Mouse (Mus musculus) mature B cell (primary cell): Measurements from ENCODE around the gene Rgl2.

ENCODE experiments used
- in situ Hi-C: fragments of 300-500 bp; cut with MboI; formaldehyde crosslinking; loops from 2 replicates; pipeline ENCODE4 v1.14.3; 2019

Gene Rgl2

DNA sequence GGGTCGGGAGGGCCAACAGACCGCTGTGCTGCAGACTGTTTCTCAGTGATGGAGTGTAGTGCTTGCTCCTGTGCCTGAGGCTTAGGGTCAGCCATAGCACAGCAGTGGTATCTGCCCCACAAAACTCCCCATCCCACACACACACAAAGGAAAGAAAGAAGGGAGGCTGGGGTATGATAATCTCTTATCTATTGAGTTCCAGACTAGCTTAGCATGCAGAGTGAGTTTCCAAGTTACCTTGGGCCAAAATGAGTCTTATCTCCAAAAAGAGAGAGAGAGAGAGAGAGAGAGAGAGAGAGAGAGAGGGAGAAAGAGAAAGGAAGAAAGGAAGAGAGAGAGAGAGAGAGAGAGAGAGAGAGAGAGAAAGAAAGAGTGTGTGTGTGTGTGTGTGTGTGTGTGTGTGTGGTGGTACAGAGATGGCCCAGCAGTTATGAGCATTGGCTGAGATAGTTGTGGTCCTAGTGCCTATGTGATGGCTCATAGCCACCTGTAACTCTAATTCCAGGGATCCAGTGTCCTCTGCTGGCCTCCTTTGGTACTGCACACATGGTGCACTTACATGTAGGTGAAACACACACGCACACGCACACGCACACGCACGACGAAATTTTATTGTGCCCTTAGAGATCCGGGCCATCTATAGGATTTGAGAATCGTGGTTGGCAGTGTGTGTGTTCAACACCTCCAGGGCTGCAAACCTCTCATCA lies 4.6 kb upstream of the Rgl2 start:
- in situ Hi-C loops, result no loop called here

GRCm38 (mm10) chr17:33925406-33926116 lies 3.8 kb upstream of the Rgl2 start:
- in situ Hi-C loops, result no loop called here

- in situ Hi-C loops, result no loop called here
These were observed 3.0 kb upstream of the Rgl2 start for GRCm38 (mm10) chr17:33926207-33926932.

GRCm38 (mm10) chr17:33928251-33928947 lies 944 bp upstream of the Rgl2 start:
- in situ Hi-C loops, result no loop called here

DNA sequence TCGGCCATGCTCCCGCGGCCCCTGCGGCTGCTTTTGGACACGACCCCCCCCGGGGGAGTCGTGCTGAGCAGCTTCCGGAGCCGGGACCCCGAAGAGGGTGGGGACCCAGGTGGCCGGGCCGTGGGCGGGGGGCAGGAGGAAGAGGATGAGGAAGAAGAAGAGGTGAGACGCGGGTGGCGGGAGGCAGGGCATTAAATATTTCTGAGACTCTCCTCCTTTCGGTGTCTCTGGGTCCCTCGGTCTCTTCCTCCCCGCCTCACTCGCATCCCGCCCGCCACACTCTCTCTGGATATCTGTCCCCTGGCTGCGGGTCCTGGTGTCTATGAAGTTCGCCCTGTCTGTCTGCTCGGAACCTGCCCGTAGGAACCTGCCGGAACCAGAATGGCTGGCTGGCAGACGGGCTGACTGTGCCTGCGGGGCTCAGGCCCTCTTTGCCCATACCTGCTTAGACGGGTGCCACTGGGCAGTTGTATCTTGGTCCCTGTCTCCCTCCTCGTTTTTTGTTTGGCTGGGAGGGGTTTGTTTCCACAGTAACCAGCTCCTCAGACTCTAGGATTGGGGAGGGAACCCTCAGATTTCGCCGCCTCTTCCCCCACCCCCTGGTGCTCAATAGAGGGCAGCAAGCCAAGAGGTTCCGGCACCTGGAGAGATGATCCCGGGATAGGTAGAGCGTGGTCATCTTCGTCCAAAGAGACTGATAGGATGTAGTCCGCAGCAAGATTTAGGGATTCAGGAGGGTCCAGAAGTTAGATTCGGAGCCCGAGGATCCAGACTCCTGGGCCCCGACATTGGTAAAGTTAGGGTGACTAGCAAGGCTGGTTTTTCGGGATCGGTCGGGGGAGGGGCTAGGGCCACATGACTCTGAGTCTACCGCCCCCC lies 1.2 kb downstream of the Rgl2 start:
- in situ Hi-C loops, result no loop called here

DNA sequence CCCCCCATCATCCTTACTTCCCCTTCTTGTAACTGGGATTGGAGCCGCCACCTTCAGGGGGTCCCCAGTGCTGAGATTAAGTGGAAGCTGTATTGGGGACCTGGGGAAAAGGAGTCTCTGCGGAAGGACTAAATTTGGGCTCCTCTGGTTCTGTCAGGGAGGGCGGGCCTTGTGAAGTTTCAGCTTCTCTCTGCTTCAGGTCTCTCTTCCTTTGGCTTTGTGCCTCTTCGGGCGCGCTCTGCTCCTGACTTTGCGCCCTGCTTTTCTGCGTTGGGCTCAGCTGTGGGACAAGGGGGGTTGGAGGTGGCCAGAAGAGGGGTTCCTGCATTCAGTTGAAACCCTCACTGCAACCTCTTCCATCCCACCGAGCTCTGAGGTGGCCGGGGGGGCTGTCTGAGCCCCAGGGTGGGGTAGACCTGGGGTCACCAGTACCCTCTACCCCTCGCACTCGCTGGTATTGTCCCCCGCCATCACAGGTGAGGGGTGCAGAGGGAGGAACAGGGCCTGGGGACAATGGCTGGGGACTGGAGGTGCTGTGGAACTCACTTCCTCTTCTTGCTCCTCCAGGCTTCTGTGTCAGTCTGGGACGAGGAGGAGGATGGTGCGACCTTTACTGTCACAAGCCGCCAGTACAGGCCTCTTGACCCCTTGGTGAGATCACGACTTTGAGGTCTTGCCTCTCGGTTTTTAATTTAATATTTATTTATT lies 2.0 kb downstream of the Rgl2 start:
- in situ Hi-C loops, result no loop called here

DNA sequence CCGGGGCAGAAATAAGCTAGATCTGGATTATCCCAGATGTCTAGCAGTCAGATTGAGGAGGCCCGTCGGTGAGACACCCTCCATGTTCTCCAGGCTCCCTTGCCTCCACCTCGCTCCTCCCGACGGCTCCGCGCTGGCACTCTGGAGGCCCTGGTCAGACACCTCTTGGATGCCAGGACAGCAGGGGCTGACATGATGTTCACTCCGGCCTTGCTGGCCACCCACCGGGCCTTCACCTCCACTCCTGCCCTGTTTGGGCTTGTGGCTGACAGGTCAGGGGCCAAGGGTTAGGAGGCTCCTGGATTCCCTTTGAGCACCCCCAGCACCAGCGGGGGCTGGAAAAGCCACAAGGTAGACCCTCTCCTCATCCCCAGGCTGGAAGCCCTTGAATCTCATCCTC lies 2.6 kb downstream of the Rgl2 start:
- in situ Hi-C loops, result no loop called here

- in situ Hi-C loops, result no loop called here
These were observed 3.1 kb downstream of the Rgl2 start for GRCm38 (mm10) chr17:33932448-33932847.

DNA sequence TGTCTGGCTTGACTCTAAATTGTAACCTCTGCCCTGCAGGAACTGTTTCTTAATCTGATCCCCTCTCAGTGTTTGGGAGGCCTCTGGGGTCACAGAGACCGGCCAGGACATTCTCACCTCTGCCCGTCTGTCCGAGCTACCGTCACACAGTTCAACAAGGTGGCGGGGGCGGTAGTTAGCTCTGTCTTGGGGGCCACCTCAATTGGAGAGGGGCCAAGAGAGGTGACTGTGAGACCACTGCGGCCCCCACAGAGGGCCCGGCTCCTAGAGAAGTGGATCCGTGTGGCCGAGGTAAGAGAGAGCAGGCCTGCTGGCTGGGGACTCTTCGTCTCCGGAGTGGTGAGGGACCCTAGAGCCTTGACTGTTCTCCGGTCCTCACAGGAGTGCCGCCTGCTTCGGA lies 3.6 kb downstream of the Rgl2 start:
- in situ Hi-C loops, result no loop called here

GRCm38 (mm10) chr17:33935422-33936055 lies 6.2 kb downstream of the Rgl2 start:
- in situ Hi-C loops, result no loop called here

DNA sequence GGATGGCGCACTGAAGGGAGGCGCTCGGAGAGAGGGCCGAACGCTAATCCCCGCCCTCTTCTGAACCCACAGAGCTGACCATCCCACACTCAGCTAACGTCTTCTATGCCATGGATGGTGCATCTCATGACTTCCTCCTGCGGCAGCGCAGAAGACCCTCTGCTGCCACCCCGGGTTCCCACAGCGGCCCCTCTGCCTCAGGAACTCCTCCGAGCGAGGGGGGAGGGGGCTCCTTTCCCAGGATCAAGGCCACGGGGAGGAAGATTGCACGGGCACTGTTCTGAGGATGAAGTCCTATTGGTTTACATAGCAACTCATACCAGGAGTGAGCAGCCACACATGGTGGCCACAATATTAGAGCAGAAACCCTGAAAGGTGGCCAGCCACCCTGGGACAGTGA lies 7.7 kb downstream of the Rgl2 start:
- in situ Hi-C loops, result no loop called here

DNA sequence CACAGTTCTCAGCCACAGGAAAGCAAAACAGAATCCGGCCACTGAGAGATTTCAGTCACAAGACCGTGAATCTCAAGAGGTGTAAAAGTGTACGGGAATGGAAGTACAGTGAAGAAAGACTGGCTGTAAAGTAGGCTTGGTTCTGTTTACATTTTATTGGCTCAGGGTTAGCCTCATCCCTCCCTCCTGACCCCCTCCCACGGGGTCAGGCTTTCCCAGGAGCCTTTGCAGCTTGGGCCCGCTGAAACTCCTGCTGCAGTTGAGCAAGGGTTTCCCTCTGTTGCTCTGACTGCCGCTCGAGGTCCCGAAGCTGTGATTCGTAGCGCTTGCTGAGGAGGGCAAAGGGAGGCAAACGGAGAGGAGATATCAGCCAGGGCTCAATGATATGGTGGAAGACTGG lies 9.4 kb downstream of the Rgl2 start:
- in situ Hi-C loops, result no loop called here

DNA sequence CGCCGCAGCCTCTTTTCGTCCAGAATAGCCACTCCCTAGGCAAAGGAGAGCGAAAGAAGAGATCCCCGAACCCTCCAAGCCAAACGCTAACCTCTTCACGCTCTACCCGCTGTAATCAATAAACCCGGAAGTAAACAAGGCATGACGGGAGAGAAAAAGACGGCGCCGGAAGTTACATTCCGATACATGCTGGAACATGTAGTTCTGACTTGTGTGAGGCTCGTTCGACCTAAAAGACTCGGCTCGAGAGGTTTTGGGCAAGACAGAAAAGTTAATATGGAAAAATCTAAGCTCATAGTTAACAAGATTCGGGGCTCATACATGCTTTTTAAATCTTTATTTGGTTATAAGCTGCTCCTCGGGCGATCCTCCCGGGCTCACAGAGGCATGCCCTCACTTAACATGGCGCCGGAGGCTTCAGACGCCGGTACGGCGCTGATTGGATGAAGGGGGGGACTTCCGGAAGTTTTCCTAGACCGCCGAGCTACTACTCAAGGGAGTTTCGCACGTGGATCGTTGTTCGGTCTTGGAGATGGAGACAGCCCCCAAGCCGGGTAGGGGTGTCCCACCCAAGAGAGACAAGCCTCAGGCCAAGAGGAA lies 11.0 kb downstream of the Rgl2 start, which contains the start of the genes Pfdn6 and Wdr46:
Gene Pfdn6 (minus strand): TSS at position 138 of the 600 bp plus-strand sequence.
Gene Wdr46 (plus strand): TSS at position 455 of the 600 bp plus-strand sequence.
- in situ Hi-C loops, result no loop called here

DNA sequence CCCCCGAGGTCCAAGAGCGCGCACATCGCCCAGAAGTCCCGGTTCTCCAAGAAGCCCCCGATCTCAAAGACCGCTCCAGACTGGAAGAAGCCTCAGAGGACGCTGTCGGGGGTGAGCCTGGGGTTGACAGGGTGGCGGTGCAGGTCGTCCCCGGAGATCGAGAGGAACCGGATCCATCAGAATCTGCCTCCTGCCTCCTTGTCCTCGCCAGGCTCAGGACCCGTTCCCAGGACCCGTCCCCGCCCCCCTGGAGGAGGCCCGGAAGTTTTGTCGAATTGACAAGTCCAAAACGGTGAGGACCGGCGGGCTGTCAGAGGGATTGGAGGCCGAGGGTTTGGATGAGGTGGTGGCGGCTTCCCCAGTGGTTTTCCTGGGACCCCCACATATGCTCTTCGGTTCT lies 11.6 kb downstream of the Rgl2 start:
- in situ Hi-C loops, result no loop called here

GRCm38 (mm10) chr17:33941381-33941780 lies 12.0 kb downstream of the Rgl2 start:
- in situ Hi-C loops, result no loop called here

DNA sequence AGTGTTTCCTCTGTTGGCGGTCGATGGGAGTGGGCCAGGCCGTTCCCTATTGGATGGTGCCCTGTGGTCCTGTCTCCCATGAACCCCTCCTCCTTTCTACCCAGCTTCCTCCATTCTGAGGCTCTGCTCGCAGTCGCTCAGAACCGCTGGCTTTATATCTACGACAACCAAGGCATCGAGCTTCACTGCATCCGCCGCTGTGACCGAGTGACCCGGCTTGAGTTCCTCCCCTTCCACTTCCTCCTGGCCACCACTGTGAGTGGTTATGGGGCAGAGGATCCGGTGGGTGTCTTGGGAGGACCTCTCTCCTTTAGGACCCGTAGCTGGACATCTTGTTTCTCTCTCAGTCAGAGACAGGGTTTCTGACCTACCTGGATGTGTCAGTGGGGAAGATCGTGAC lies 14.1 kb downstream of the Rgl2 start:
- in situ Hi-C loops, result no loop called here

GRCm38 (mm10) chr17:33947430-33948089 lies 18.2 kb downstream of the Rgl2 start:
- in situ Hi-C loops, result no loop called here

- in situ Hi-C loops, result no loop called here
These were observed 19.0 kb downstream of the Rgl2 start for GRCm38 (mm10) chr17:33948090-33948904.
